Mouse (Mus musculus) myocyte (in vitro differentiated cells): ENCODE data around the gene Sos1. TPM values are rescaled to one million over a fixed set of nuclear protein-coding genes. Genes with fewer than 3 reads are reported as not detected.

Experiments
- H3K27me3 ChIP-seq: one replicate; pipeline ENCODE4 v1.6.1; 2011; ENCODE audit not compliant: control insufficient read depth, insufficient read depth, insufficient read length
- H3K36me3 ChIP-seq: one replicate; pipeline ENCODE4 v1.6.1; 2011; ENCODE audit not compliant: control insufficient read depth, insufficient read depth
- H3K4me2 ChIP-seq: one replicate; pipeline ENCODE4 v1.6.1; 2011; ENCODE audit warnings: low read depth, control low read depth
- H3K4me3 ChIP-seq: one replicate; pipeline ENCODE4 v1.5.1; 2011; ENCODE audit warnings: mild to moderate bottlenecking, control low read depth, moderate library complexity
- H3K79me2 ChIP-seq: one replicate; pipeline ENCODE4 v1.6.1; 2011; ENCODE audit not compliant: control insufficient read depth, insufficient read depth
- H3ac ChIP-seq: one replicate; pipeline ENCODE4 v1.6.1; 2011; ENCODE audit not compliant: control insufficient read depth, insufficient read length
- CEBPB ChIP-seq: IDR thresholded peaks from 2 replicates; pipeline ENCODE4 v1.6.1; 2011; ENCODE audit warnings: mild to moderate bottlenecking, moderate library complexity; ENCODE audit not compliant: poor library complexity, insufficient read depth, severe bottlenecking
- E2F4 ChIP-seq: IDR thresholded peaks from one replicate; pipeline ENCODE4 v1.6.1; 2011; ENCODE audit warnings: mild to moderate bottlenecking, control low read depth, moderate library complexity; ENCODE audit not compliant: insufficient read depth
- MAX ChIP-seq: IDR thresholded peaks from one replicate; pipeline ENCODE4 v1.6.1; 2011; ENCODE audit warnings: low read depth, mild to moderate bottlenecking, control low read depth
- MYOD1 ChIP-seq, 3 experiments: IDR thresholded peaks; one replicate each; pipeline ENCODE4 v1.6.1; 2011; ENCODE audit warnings: control low read depth in 2 of 3, low read depth in 2 of 3, mild to moderate bottlenecking in 2 of 3, moderate library complexity in 1 of 3; ENCODE audit not compliant: insufficient read length in 2 of 3, control insufficient read depth in 1 of 3
- MYOG ChIP-seq, 3 experiments: IDR thresholded peaks; one replicate each; pipeline ENCODE4 v1.6.1; 2011; ENCODE audit warnings: control low read depth in 2 of 3, low read depth in 2 of 3, mild to moderate bottlenecking in 2 of 3; ENCODE audit not compliant: insufficient read length in 2 of 3, control insufficient read depth in 1 of 3, insufficient read depth in 1 of 3
- POLR2A ChIP-seq: IDR thresholded peaks from one replicate; pipeline ENCODE4 v1.6.1; 2011; ENCODE audit warnings: low read depth, mild to moderate bottlenecking, control low read depth, moderate library complexity; ENCODE audit not compliant: insufficient read length
- POLR2AphosphoS2 ChIP-seq: IDR thresholded peaks from one replicate; pipeline ENCODE4 v1.6.1; 2011; ENCODE audit warnings: low read depth, control low read depth; ENCODE audit not compliant: insufficient read length
- REST ChIP-seq: IDR thresholded peaks from one replicate; pipeline ENCODE4 v1.6.1; 2011; ENCODE audit warnings: mild to moderate bottlenecking, control low read depth, moderate library complexity; ENCODE audit not compliant: insufficient read depth, insufficient read length
- SRF ChIP-seq: IDR thresholded peaks from one replicate; pipeline ENCODE4 v1.6.1; 2011; ENCODE audit warnings: low read depth; ENCODE audit not compliant: control insufficient read depth, insufficient read length
- TCF12 ChIP-seq: IDR thresholded peaks from one replicate; pipeline ENCODE4 v1.6.1; 2011; ENCODE audit warnings: mild to moderate bottlenecking, control low read depth; ENCODE audit not compliant: poor library complexity, insufficient read depth, severe bottlenecking
- TCF3 ChIP-seq: IDR thresholded peaks from one replicate; pipeline ENCODE4 v1.6.1; 2011; ENCODE audit warnings: low read depth, control low read depth; ENCODE audit not compliant: insufficient read length
- USF1 ChIP-seq: IDR thresholded peaks from one replicate; pipeline ENCODE4 v1.6.1; 2011; ENCODE audit warnings: low read depth, mild to moderate bottlenecking, control low read depth, moderate library complexity
- polyA plus RNA-seq: library from polyadenylated mRNA; unstranded; fragments of >200 nt; fragmentation: generic; extraction: Trizol; gene quantifications from one replicate; pipeline ENCODE4 v1.2.1, GENCODE M21; 2012; ENCODE audit warnings: missing spikeins

Gene Sos1
- polyA plus RNA-seq, 1 experiment: 4.7 TPM

DNA sequence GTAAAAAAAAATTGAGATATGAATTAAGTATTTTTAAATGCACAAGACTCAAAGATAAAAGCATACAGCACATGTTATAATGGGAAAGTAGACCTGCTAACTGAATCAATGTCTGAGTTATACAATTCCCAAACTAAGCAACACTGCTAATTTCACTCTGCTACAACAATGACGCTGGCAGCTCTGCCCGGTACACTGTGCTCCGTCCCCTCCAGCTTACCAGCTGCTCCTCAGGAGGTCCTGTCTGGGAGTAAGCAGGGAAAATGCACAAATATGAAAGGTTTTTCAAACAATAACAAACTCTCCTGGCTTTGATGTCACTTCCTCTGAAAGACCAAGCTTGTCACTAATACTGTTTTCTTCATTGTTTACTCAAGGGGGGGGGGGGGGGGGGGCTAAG, 45.8 kb downstream of the Sos1 start:
- Histone ChIP-seq H3K79me2 (no peaks in the 10 kb centered on the region), H3K4me2 (no peak overlapping the region), H3K4me3 (no peak overlapping the region), H3K27me3 (no peaks in the 10 kb centered on the region), H3ac (no peak overlapping the region), H3K36me3 (peaks cover 26% of the 10 kb centered on the region)
- TF ChIP-seq SRF (no peak), MAX (no peak)

DNA sequence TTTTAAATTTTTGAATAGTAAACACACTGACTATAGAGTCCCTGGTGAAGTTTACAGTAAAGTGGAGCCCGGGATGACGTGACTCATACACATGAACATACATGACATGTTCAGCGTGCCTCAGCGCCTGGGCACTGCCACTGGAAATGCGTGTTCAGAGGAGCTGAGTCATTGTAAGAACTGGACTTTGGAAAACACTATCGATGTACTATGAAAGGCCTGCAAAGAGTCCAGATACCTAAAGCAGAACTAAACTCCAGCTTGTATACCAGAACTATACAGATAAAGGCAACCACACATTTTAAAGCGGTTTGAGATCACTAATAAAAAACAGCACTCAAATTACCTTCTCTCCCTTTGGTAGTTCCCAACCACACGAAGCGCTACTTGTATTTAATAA, 48.3 kb downstream of the Sos1 start:
- H3K4me3 ChIP-seq: no peak overlapping the region

DNA sequence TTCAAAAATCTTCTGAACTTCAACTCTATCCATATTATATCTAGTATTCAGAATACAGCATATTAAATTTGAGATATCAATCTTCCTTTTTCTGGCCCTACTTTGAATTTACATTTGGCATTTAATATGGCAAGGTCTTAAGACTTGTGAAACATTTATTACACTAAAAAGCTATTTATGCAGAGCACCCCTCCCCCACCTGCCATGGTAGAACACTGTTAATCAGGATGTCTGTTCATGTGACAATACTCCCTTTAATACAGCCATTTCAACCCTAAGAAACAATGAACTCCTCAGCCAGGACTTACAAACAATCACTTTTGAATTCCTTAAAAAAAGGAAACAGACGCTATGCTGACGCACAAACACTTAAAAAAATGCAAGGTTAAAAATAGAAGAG, 52.3 kb downstream of the Sos1 start:
- H3K36me3 ChIP-seq: peaks cover 10% of the 10 kb centered on the region
- H3K4me2 ChIP-seq: no peak overlapping the region
- TF ChIP-seq SRF (no peak), CEBPB (no peak), REST (no peak), USF1 (no peak), TCF12 (no peak), POLR2A (no peak), POLR2AphosphoS2 (no peak), E2F4 (no peak), MYOD1 (IDR thresholded peaks at IDR 0.05; ENCODE audit: control insufficient read depth in 1 of 3, insufficient read length in 2 of 3, low read depth in 2 of 3) (no peak), TCF3 (no peak), MYOG (IDR thresholded peaks at IDR 0.05; ENCODE audit: control insufficient read depth in 1 of 3, insufficient read depth in 1 of 3, insufficient read length in 2 of 3, low read depth in 2 of 3) (no peak), MAX (no peak)
- no peak overlapping the region for H3K4me3 ChIP-seq
- no peak overlapping the region for H3ac ChIP-seq
- H3K27me3 ChIP-seq: no peaks in the 10 kb centered on the region
- no peaks in the 10 kb centered on the region for H3K79me2 ChIP-seq

More for the DNA sequence above, 48.3 kb downstream of the Sos1 start:
- TF ChIP-seq POLR2AphosphoS2 (no peak), USF1 (no peak)
- Histone ChIP-seq H3ac (no peak overlapping the region), H3K79me2 (no peaks in the 10 kb centered on the region), H3K4me2 (no peak overlapping the region), H3K36me3 (peaks cover 23% of the 10 kb centered on the region), H3K27me3 (no peaks in the 10 kb centered on the region)

DNA sequence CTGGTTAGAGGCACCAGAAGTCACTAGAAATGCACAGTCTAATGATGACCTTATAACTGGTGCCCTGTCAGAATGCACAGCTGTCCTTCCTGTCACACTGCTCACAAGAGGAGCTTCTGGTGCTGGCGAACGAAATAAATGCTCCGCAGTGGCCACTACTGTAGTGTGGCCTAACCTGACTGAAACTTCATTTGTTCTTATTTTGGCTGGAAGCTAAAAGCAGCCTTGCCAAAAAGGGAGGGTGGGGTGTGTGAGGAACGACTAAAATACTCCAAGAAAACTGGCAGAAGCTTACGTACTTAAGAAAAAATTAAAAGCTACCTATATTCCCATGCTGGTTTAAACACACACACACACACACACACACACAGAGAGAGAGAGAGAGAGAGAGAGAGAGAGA, 53.4 kb downstream of the Sos1 start:
- H3K36me3 ChIP-seq: peaks cover 11% of the 10 kb centered on the region
- TF ChIP-seq MAX: no peak
- TF ChIP-seq SRF: no peak
- no peak for TF ChIP-seq POLR2AphosphoS2
- no peak for TF ChIP-seq REST
- no peak for TF ChIP-seq POLR2A
- TF ChIP-seq TCF3: no peak
- TF ChIP-seq MYOD1 (IDR thresholded peaks at IDR 0.05; ENCODE audit: control insufficient read depth in 1 of 3, insufficient read length in 2 of 3, low read depth in 2 of 3): no peak
- no peak overlapping the region for H3ac ChIP-seq
- no peaks in the 10 kb centered on the region for H3K27me3 ChIP-seq
- H3K4me3 ChIP-seq: no peak overlapping the region
- no peak overlapping the region for H3K4me2 ChIP-seq
- H3K79me2 ChIP-seq: no peaks in the 10 kb centered on the region

DNA sequence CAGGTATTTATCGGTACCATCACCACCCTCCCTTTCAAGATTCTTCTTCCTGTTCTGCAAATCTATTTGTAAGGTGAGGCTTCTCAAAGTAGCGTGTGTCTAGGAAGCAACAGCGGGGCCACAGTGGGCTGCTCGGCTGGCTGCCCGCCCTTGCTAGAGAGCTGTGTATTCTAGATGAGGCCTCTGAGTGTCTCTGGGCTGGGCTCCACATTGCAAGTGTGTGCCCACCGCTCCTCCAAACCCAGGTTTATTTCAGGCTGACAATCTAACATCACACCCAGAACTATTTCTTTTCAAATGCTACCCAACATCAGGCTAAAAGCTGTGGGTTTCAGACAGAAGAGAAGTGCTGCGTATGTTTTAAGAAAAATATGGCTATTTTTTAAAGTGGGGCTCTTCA, 54.1 kb downstream of the Sos1 start:
- no peak for TF ChIP-seq E2F4
- no peak for TF ChIP-seq TCF3
- TF ChIP-seq POLR2A: no peak
- TF ChIP-seq SRF: no peak
- TF ChIP-seq CEBPB: no peak
- TF ChIP-seq MAX: no peak
- no peak for TF ChIP-seq USF1
- TF ChIP-seq MYOD1 (IDR thresholded peaks at IDR 0.05; ENCODE audit: control insufficient read depth in 1 of 3, insufficient read length in 2 of 3, low read depth in 2 of 3): no peak
- TF ChIP-seq REST: no peak
- no peak for TF ChIP-seq TCF12
- TF ChIP-seq MYOG (IDR thresholded peaks at IDR 0.05; ENCODE audit: control insufficient read depth in 1 of 3, insufficient read depth in 1 of 3, insufficient read length in 2 of 3, low read depth in 2 of 3): no peak
- no peak for TF ChIP-seq POLR2AphosphoS2
- Histone ChIP-seq H3K4me2 (no peak overlapping the region), H3K36me3 (peaks cover 10% of the 10 kb centered on the region), H3K4me3 (no peak overlapping the region), H3ac (no peak overlapping the region), H3K79me2 (no peaks in the 10 kb centered on the region), H3K27me3 (no peaks in the 10 kb centered on the region)

DNA sequence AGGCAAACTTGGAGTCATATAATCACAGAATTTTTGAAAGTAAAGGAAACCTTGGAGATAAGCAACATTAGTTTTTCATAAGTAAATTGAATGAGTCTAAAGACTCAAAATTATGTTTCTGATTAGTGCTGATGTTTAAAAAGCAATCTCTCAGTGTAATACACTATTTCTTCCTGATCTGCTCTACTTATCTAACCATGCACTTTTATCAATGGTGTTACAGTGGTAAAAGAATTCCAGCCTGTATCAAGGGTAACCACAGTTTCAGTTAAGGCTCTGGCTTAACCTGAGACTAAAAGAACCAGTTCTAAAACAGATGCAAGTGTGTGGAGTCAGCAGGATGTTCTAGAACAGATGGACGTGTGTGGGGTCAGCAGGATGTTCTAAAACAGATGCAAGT, 59.3 kb downstream of the Sos1 start:
- no peak overlapping the region for H3K4me3 ChIP-seq
- no peak for TF ChIP-seq TCF3
- TF ChIP-seq TCF12: no peak
- TF ChIP-seq SRF: no peak
- no peak for TF ChIP-seq MYOD1 (IDR thresholded peaks at IDR 0.05; ENCODE audit: control insufficient read depth in 1 of 3, insufficient read length in 2 of 3, low read depth in 2 of 3)
- no peak for TF ChIP-seq E2F4
- no peak for TF ChIP-seq MYOG (IDR thresholded peaks at IDR 0.05; ENCODE audit: control insufficient read depth in 1 of 3, insufficient read depth in 1 of 3, insufficient read length in 2 of 3, low read depth in 2 of 3)
- no peak for TF ChIP-seq MAX
- TF ChIP-seq REST: no peak
- TF ChIP-seq USF1: no peak
- no peak for TF ChIP-seq POLR2AphosphoS2
- TF ChIP-seq CEBPB: no peak
- no peak for TF ChIP-seq POLR2A
- H3K27me3 ChIP-seq: no peaks in the 10 kb centered on the region
- no peak overlapping the region for H3ac ChIP-seq
- no peak overlapping the region for H3K4me2 ChIP-seq
- H3K36me3 ChIP-seq: peaks cover 36% of the 10 kb centered on the region
- no peaks in the 10 kb centered on the region for H3K79me2 ChIP-seq
